Comparison of ENCODE assay signal across 7 mouse cellular contexts in genomic region chr2:53007142-53007541, GRCm38 (mm10).
A peak's percentile ranks its signal among the peaks of the same experiment; 100 is the strongest.
DNase-seq lines count a peak whose midpoint lies in the region; ATAC-seq and TF ChIP-seq lines count a peak whose summit lies in the region.

No protein-coding gene starts in this region.

- peak; percentile 94 for ATAC-seq in common myeloid progenitor, adult 5-6 weeks (replicated peaks; ENCODE audit: low read depth, poor library complexity, severe bottlenecking)

- H3K4me1 ChIP-seq in ES-Bruce4 (ENCODE audit: control insufficient read depth, insufficient read depth, low read length): no peaks in the 10 kb centered on the region

- peak; percentile 75 for TF ChIP-seq CTCF in ES-Bruce4 (IDR thresholded peaks at IDR 0.05; ENCODE audit: low read depth, low read length)

- H3K9me3 ChIP-seq in ES-Bruce4 (replicated peaks; ENCODE audit: control insufficient read depth, insufficient read depth, low read length, poor library complexity, severe bottlenecking): no peaks in the 10 kb centered on the region

- no peak overlapping the region for H3K9ac ChIP-seq in ES-Bruce4 (ENCODE audit: low read depth, poor library complexity, severe bottlenecking)

- intact Hi-C loops in heart, postnatal 10 days (cut with DNase I): loop anchor here (2.0 to 5.0 kb wide), 3 partner anchors 74 to 244 kb away; partner anchors contain the start of gene Fmnl2

- no peak for TF ChIP-seq POLR2A in ES-Bruce4 (IDR thresholded peaks at IDR 0.05; ENCODE audit: insufficient read depth, low read length)

- H3K36me3 ChIP-seq in ES-Bruce4 (ENCODE audit: control insufficient read depth, insufficient read depth, low read length, poor library complexity, severe bottlenecking): no peaks in the 10 kb centered on the region
- H3K36me3 ChIP-seq in splenic B cell, adult 2 months (ENCODE audit: control insufficient read depth, insufficient read depth, low read length, poor library complexity, severe bottlenecking): no peaks in the 10 kb centered on the region

- H3K4me3 ChIP-seq in ES-Bruce4 (ENCODE audit: low read depth, low read length): no peak overlapping the region

- H3K27me3 ChIP-seq in ES-Bruce4 (ENCODE audit: control insufficient read depth, insufficient read depth, low read length, poor library complexity, severe bottlenecking): no peaks in the 10 kb centered on the region
- H3K27me3 ChIP-seq in splenic B cell, adult 2 months (ENCODE audit: control insufficient read depth, insufficient read depth, low read length, poor library complexity, severe bottlenecking): no peaks in the 10 kb centered on the region

- peak; percentile 94 for DNase-seq in ZHBTc4 (ENCODE audit: low read depth, low spot score)
- peak; percentile 67 to 75 for DNase-seq in heart, postnatal 10 days
- peak; percentile 73 to 82 for DNase-seq in kidney, postnatal 4 days
- peak; percentile 86 for DNase-seq in lung, postnatal 10 days
- DNase-seq in splenic B cell, adult 2 months (ENCODE audit: low read depth, low spot score): peak; percentile 8

- TF ChIP-seq EP300 in ES-Bruce4 (IDR thresholded peaks at IDR 0.05; ENCODE audit: insufficient read depth, low read depth, low read length): no peak

- H3K27ac ChIP-seq in ES-Bruce4 (ENCODE audit: insufficient read depth, low read length): no peak overlapping the region

Comparison
In these comparisons a context has a peak if more than half of its experiments do, and no peak if none do; other contexts are left out.
1. DNase-seq: peak in every context shown above with its lines; median percentile 94 in ZHBTc4; 86 in lung, postnatal 10 days; 78 in kidney, postnatal 4 days; 71 in heart, postnatal 10 days; 8 in splenic B cell, adult 2 months.